Mouse (Mus musculus) forebrain, postnatal 0 days (tissue): ENCODE results near the gene Wdr70. TPM values are rescaled to one million over a fixed set of nuclear protein-coding genes. Genes with fewer than 3 reads are reported as not detected.

Source experiments
- ATAC-seq: fragments of 200-750 bp; cut with Nextera tagmentation; 2 replicates; pipeline ENCODE4 v1.8.0; 2017; ENCODE audit warnings: mild to moderate bottlenecking, moderate library complexity
- DNase-seq: peaks from one replicate; pipeline ENCODE4 v3.0.0-alpha.2; 2015
- H3K27ac ChIP-seq: fragments of 300-500 bp; sonication (generic); 2 replicates; pipeline ENCODE4 v1.5.1; 2014; ENCODE audit warnings: low read depth, mild to moderate bottlenecking, antibody characterized with exemption, low read length, moderate library complexity, mixed read lengths
- H3K27me3 ChIP-seq: fragments of 300-500 bp; sonication (generic); 2 replicates; pipeline ENCODE4 v1.6.1; 2014; ENCODE audit warnings: mild to moderate bottlenecking, low read length, mixed read lengths; ENCODE audit not compliant: insufficient read depth
- H3K36me3 ChIP-seq: fragments of 300-500 bp; sonication (generic); 2 replicates; pipeline ENCODE4 v1.6.1; 2014; ENCODE audit warnings: mild to moderate bottlenecking, moderate library complexity; ENCODE audit not compliant: insufficient read depth
- H3K4me1 ChIP-seq: fragments of 300-500 bp; sonication (generic); 2 replicates; pipeline ENCODE4 v1.6.1; 2014; ENCODE audit warnings: antibody characterized with exemption; ENCODE audit not compliant: insufficient read depth
- H3K4me2 ChIP-seq: fragments of 300-500 bp; sonication (generic); 2 replicates; pipeline ENCODE4 v1.6.1; 2014; ENCODE audit warnings: low read depth, mild to moderate bottlenecking, moderate library complexity
- H3K4me3 ChIP-seq: fragments of 300-500 bp; sonication (generic); 2 replicates; pipeline ENCODE4 v1.5.1; 2014; ENCODE audit warnings: low read depth, low read length, mixed read lengths
- H3K9ac ChIP-seq: fragments of 300-500 bp; sonication (generic); 2 replicates; pipeline ENCODE4 v1.6.1; 2014; ENCODE audit warnings: mild to moderate bottlenecking
- H3K9me3 ChIP-seq: fragments of 300-500 bp; sonication (generic); 2 replicates; pipeline ENCODE4 v1.6.1; 2016; ENCODE audit warnings: low read length
- CTCF ChIP-seq: sonication (generic); IDR thresholded peaks from 2 replicates; pipeline ENCODE4 v1.5.1; 2016; ENCODE audit warnings: antibody characterized with exemption, control low read depth, low read depth
- WGBS: fragments of 180-500 bp; shearing (Covaris S2); extraction: QIAGEN DNeasy Blood & Tissue Kit; methylation state at CpG from one replicate; pipeline ENCODE4 v1.1.7; 2014; 5-methylcytosine and 5-hydroxymethylcytosine counted together
- microRNA-seq, 2 experiments: library from miRNA; unstranded; fragments of <30 nt; microRNA quantifications; one replicate each; pipeline ENCODE4; 2016
- polyA plus RNA-seq: library from polyadenylated mRNA; unstranded; fragments of >200 nt; fragmentation: Nextera tagmentation; extraction: Ambion mirVana; gene quantifications from 2 replicates; pipeline ENCODE4 v1.2.1, GENCODE M21; 2015
- total RNA-seq: library from RNA; depleted of rRNA; stranded (reverse); fragments of >200 nt; gene quantifications from 2 replicates; pipeline ENCODE4 v1.2.3, GENCODE M21; 2014; rRNA removed

Wdr70 gene
- total and polyA plus RNA-seq, 2 experiments from 2014 or later, result 66.8 to 71.3 TPM

DNA sequence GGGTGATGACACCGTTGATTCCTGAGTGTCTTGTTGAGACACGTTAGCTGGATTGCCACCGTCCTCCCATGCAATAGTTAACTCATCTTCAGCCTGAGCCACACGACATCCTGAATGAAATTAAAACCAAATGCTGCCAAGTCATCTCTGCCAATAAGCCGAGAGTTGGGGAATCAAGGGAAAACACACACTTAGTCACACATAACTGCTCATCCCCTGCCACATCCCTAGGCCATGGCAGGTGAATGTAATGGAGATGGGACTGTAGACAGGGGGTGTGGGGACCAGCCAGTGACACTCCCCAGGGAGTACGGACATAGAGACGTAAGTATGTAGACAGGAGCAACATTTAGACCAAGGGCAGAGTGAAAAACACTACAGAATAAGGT is 260.1 kb downstream of the Wdr70 start:
- Histone ChIP-seq H3K27ac (no peak overlapping the region), H3K4me1 (no peaks in the 10 kb centered on the region), H3K9me3 (no peaks in the 10 kb centered on the region), H3K4me2 (no peak overlapping the region), H3K36me3 (no peaks in the 10 kb centered on the region), H3K4me3 (no peak overlapping the region), H3K9ac (no peak overlapping the region), H3K27me3 (no peaks in the 10 kb centered on the region)
- DNase-seq (no peak), ATAC-seq (no peak)
- 70% methylated on average over 7 of the region's 7 CpGs for WGBS
- TF ChIP-seq CTCF, result no peak

- no peaks in the 10 kb centered on the region for H3K4me1 ChIP-seq
- DNase-seq (no peak), ATAC-seq (0 out of 2 replicates have a peak, but pooled peaks have one; percentile 18)
- H3K36me3 ChIP-seq, result no peaks in the 10 kb centered on the region
- no peak overlapping the region for H3K4me2 ChIP-seq
- no peak overlapping the region for H3K27ac ChIP-seq
- no peaks in the 10 kb centered on the region for H3K27me3 ChIP-seq
- WGBS, result 69% methylated on average over 8 of the region's 8 CpGs
- no peaks in the 10 kb centered on the region for H3K9me3 ChIP-seq
- H3K9ac ChIP-seq, result no peak overlapping the region
- H3K4me3 ChIP-seq, result no peak overlapping the region
- no peak for TF ChIP-seq CTCF
Observed at GRCm38 (mm10) chr15:7838060-7838920, 260.7 kb downstream of the Wdr70 start.

DNA sequence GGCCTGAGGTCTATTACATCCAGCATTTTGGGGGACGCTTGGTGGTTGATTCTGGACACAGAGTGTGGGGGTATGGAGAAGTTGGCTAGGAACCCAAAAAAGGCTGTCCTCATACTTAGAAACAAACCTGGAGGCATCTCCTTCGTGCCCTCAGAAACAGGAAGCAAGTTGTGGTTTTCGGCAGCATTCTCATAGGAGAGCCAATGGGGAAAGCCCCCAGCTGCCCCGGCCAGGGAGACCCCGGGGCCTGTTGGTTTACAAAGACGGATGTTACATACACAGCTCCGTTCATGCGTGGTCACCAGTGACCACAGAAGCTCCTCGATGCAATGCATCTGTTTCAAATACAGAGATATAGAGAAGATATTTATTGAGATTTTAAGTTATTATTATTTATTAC is 263.6 kb downstream of the Wdr70 start:
- H3K36me3 ChIP-seq, result no peaks in the 10 kb centered on the region

DNA sequence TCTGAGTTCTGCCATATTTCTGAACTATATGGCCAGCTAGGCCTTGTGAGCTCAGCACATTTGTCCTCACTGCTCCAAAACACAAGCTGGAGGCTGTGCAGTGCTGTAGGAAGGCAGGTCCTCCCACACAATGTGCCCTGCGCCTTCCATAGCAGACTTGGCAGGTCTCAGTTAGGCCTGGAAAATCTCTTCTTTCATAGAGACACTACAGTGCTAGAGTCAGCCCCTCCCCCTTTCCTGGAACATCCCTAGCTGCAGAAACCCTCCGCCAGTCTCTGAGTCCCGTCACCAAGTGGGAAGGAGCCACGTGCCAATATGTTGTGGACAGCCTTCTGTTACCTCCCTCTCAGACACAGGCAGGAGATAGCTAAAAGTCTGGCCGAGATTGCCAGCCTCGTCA is 273.5 kb downstream of the Wdr70 start:
- TF ChIP-seq CTCF, result no peak
- H3K27me3 ChIP-seq, result no peaks in the 10 kb centered on the region; the same call in 1 of the 2 replicates

More for the DNA sequence above, 263.6 kb downstream of the Wdr70 start:
- Histone ChIP-seq H3K9me3 (no peaks in the 10 kb centered on the region), H3K4me3 (no peak overlapping the region), H3K27me3 (no peaks in the 10 kb centered on the region), H3K27ac (no peak overlapping the region), H3K4me1 (no peaks in the 10 kb centered on the region), H3K9ac (no peak overlapping the region), H3K4me2 (no peak overlapping the region)
- DNase-seq, result no peak
- no peak for ATAC-seq
- WGBS, result 92% methylated on average over 9 of the region's 9 CpGs
- TF ChIP-seq CTCF, result no peak

GRCm38 (mm10) chr15:7823886-7824285 is 275.1 kb downstream of the Wdr70 start:
- no peak for ATAC-seq
- Histone ChIP-seq H3K4me3 (no peak overlapping the region), H3K4me2 (no peak overlapping the region), H3K27ac (no peak overlapping the region), H3K36me3 (no peaks in the 10 kb centered on the region), H3K4me1 (no peaks in the 10 kb centered on the region), H3K9me3 (no peaks in the 10 kb centered on the region), H3K27me3 (no peaks in the 10 kb centered on the region; the same call in 1 of the 2 replicates), H3K9ac (no peak overlapping the region)
- TF ChIP-seq CTCF, result no peak
- 69% methylated on average over 6 of the region's 6 CpGs for WGBS
- DNase-seq, result no peak

More for the DNA sequence above, 273.5 kb downstream of the Wdr70 start:
- H3K9me3 ChIP-seq, result no peaks in the 10 kb centered on the region
- no peaks in the 10 kb centered on the region for H3K36me3 ChIP-seq
- H3K9ac ChIP-seq, result no peak overlapping the region
- no peaks in the 10 kb centered on the region for H3K4me1 ChIP-seq
- no peak overlapping the region for H3K27ac ChIP-seq
- ATAC-seq (peak; percentile 78), DNase-seq (no peak)
- no peak overlapping the region for H3K4me3 ChIP-seq
- 32% methylated on average over 6 of the region's 6 CpGs for WGBS
- H3K4me2 ChIP-seq, result no peak overlapping the region

Small RNA genes within 50 kb of the gene (microRNA-seq; reads per million reads assigned to microRNA genes)
- 0 reads per million in 2 experiments for gene Gm27529

Other genes starting within 250 kb of the Wdr70 start
- 28.0 and 46.9 TPM in 2 replicates for gene Nup155, start 10.1 kb upstream of the Wdr70 start, total RNA-seq
- 4.3 and 6.2 TPM in 2 replicates for gene Nup155, start 10.1 kb upstream of the Wdr70 start, polyA plus RNA-seq
- 25.0 and 37.0 TPM in 2 replicates for gene Cplane1, start 69.9 kb upstream of the Wdr70 start, total RNA-seq
- 5.3 and 10.1 TPM in 2 replicates for gene Cplane1, start 69.9 kb upstream of the Wdr70 start, polyA plus RNA-seq